Mouse (Mus musculus): ENCODE data around the gene Fmnl3.
A peak's percentile ranks its signal among the peaks of the same experiment; 100 is the strongest.

The Fmnl3 gene

GRCm38 (mm10) chr15:99370259-99370691 lies at the start of gene Fmnl3:
Gene Fmnl3 (minus strand): TSS chr15:99370482.
- peak; percentile 97 for DNase-seq (ENCODE audit: low read depth, low spot score)

- DNase-seq (ENCODE audit: low read depth, low spot score): peak; percentile 62
Observed at GRCm38 (mm10) chr15:99417692-99418271, 47.5 kb upstream of the Fmnl3 start.

- no peak for DNase-seq (ENCODE audit: low read depth, low spot score)
Observed at GRCm38 (mm10) chr15:99416957-99417356, 46.7 kb upstream of the Fmnl3 start.

DNA sequence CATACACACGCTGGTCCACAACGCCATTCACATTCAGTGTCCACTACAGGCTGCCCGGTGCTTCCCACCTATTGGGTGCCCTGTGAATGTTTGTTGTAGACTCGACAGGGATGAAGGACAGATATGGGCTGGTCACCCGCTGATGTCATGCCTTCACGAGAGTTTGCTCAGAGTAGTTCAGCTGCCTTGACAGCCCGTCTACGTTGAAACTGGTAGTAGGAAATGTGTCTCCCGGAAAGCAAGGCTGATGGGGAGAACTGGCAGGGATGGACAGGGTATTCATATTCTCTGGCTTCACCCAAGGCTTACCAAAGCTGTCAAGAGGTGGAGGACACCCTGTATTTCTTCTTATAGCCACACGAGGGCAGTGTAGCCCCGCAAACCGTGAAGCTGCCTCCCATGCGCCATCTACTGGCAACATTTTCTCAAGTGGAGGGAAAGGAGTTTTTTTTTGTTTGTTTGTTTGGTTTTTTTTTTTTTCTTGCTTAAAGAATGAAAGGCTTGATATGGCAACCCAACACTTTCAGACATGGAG lies 46.1 kb upstream of the Fmnl3 start:
- DNase-seq (ENCODE audit: low read depth, low spot score): peak; percentile 92

DNA sequence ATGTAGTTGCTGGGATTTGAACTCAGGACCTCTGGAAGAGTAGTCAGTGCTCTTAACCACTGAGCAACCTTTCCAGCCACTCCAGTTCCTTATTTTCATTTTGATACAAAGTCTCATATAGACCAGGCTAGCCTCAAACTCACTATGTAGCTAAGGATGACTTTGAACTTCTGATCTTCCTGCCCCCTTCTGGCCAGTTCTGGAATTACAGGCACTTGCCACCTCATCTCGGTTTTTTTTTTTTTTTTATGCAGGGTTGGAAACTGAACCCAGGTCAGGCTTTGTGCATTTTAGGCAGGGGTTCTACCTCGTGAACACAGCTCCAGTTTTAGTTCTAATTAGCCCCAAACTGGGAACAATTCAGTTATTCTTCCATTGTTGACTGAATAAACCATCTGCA lies 45.5 kb upstream of the Fmnl3 start:
- peak; percentile 57 for DNase-seq (ENCODE audit: low read depth, low spot score)

DNA sequence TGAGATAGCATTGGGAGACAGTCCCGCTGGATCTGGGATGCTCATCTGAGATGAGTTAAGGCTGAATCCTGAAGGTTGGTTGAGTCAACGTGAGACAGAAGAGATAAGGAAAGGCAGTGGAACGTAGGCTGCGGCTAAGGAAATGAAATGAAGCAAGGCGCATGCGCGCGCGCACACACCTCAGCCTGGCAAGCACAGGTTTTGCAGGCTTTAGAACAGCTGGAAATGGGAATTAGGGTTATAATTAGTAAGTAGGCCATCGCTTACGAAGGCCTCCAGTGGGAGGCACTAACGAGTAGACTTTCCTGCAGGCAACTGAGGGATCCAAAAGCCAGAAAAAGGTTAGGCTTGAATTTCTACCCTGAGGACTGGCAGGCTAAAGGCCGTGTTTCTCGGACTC lies 41.5 kb upstream of the Fmnl3 start:
- DNase-seq (ENCODE audit: low read depth, low spot score): peak; percentile 64

- DNase-seq (ENCODE audit: low read depth, low spot score): no peak
Observed at GRCm38 (mm10) chr15:99408845-99409244, 38.6 kb upstream of the Fmnl3 start.

GRCm38 (mm10) chr15:99406986-99407570 lies 36.8 kb upstream of the Fmnl3 start:
- peak; percentile 65 for DNase-seq (ENCODE audit: low read depth, low spot score)

- DNase-seq (ENCODE audit: low read depth, low spot score): no peak
Observed at GRCm38 (mm10) chr15:99405150-99405549, 34.9 kb upstream of the Fmnl3 start.

DNA sequence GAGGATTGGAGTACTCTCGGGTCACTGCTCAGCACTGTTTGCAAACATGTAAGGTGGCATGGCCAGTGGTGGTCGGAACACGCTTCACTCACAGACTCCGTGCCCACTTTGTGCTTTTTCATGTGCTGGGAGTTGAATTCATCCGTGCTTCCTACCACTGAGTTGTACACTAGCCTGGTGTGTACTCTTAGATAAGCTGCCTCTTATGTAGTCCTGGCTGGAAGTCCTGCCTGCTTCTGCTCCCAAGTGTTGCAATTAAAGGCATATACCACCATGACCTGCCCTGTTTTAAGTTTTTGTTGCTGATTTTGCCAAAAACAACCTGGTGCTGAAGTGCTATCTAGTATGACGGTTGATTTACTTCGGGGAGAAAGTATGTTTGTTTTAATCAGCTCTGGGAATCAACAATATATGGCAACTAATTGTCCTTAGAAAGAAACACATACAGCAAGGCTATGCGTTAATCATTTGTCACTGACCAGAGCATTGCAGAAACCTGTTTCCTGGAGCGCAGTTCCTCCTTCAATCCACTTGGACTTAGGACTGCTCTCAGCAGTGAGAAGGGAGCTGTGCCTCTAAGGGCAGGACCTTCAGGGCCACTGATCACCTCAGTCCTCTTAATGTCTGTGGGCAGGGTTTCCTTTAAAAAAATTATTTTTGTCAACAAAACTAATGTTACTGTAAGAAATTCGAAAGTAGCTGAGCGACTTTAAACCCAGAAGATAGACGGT lies 33.0 kb upstream of the Fmnl3 start:
- no peak for DNase-seq (ENCODE audit: low read depth, low spot score)

DNA sequence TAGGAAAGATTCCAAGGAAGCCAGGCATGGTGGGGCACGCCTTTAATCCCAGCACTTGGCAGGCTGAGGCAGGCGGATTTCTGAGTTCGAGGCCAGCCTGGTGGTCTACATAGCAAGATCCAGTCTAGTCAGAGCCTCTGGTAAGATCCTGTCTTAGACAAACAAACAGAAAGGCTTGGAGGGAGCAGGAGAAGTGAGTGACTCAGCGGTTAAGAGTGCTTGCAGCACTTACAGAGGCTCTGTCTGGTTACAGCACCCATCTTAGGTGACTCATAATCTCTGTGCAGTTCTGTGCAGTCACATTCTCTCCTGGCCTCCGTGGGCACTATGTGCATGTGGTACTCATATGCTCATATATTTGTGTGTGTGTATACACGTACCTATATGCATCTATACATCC lies 30.3 kb upstream of the Fmnl3 start:
- DNase-seq (ENCODE audit: low read depth, low spot score): no peak

DNA sequence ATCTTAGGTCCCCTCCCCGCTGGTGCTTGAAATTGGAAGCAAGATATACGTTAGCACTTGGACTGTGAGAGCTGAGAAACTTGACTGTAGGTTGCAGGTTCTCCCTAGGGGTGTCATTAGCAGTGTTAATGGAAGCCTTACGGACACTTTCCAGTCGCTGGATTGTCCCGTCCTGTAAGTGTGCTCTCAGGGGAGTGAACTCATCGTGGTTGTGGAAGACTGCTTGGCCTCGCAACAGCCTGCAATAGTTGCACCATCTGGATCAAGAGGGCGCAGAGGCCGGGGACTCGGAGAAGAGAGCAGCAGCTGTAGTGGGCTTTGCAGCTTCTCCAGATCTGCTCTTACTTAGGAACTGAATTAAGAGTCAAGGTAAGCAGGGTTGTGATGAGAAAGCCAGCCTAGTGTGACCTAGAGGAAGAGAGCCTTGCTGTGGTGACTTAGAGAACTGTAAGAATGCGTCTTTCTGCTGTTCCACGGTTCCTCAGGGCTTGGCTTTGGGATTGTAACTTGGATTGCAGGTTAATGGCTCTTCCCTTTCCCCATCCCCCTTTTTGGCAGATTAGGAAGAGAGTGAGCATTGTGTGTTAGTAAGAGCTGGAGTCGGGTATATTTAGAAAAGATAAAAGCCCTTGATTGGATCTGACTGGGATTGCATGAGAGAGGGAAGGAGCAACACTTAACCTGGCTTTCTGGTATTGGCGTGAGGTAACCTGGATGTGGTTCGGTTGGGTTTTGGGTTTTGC lies 29.4 kb upstream of the Fmnl3 start:
- DNase-seq (ENCODE audit: low read depth, low spot score): no peak

DNA sequence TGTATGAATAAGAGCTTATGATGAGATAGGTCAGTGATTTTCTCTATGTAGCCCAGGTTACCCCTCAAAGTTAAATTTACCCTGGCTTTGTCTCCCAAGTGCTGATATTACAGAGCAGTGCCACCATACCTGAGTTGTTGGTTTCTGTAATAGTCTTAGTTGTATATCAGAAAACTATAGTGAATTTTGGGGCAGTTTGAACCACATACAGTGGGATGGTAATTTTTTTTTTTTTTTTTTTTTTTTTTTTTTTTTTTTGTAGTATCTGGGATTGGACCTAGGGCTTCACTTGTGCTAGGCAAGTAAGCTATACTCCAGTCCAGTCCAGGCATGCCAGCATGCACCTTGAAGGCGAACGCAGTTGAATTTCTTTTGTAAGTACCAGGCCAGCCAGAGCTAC lies 27.3 kb upstream of the Fmnl3 start:
- no peak for DNase-seq (ENCODE audit: low read depth, low spot score)

- DNase-seq (ENCODE audit: low read depth, low spot score): no peak
Observed at GRCm38 (mm10) chr15:99396875-99397274, 26.6 kb upstream of the Fmnl3 start.

DNA sequence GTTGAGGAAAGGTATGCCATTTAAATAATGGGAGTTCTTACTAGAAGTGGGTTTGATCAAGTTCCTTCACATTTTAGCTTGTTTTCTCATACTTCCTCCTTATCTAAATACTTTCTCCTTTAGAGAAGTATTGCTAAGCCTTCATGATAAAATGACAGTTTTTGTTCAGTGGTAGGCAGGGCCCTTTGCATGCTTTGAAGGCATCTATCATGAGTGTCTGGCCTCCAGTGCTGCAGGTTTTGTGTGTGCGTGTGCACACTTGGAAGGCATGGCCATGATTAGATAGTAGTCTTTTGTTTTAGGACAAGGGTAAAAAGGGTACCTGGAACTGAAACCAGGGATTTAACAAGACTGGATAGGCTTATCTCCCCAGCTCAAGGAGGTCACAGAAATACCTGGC lies 26.2 kb upstream of the Fmnl3 start:
- no peak for DNase-seq (ENCODE audit: low read depth, low spot score)

- peak; percentile 62 for DNase-seq (ENCODE audit: low read depth, low spot score)
Observed at GRCm38 (mm10) chr15:99393386-99394252, 23.3 kb upstream of the Fmnl3 start.

DNA sequence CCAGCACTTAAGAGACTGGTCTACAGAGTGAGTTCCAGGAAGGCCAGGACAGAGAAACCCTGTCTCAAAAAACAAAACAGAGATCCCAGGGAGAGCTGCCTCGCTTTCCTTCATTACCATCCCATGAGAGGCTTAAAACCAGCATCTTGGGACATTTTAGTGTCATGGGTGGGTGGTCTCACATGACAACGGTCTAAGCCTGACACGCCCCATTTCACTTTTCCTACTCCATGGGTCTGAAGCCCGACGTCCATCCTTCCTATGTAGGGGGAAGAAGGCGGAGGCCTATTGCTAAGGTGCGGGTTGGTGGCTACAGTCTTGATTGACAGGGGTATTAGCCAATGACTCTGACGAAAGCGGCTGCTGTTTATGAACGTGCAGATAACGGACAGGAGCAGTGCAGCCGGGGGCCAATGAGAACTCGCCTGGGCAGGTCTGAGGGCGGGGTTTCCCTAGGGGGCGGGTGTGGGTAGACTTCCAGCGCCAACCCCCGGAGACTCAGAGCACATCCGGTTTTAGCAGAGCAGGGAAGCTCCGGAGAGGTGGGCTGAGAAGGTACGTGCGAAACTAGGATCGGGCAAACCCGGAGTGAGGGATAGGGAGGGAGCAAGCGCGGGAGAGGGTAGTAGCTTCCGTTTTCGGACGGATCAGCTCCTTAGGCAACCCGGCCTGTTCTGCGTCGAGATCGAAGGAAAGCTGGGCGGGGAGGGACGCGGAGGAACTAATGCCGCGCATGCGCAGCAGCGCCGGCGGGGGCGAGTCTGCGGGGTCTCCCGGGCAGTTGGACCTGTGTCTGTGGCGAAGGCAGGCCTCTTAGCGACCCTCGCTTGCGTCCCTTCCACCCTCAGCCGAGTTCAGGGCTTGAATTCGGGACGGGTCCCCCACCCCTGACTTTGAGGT lies 22.5 kb upstream of the Fmnl3 start, which contains the start of gene Tmbim6:
Tmbim6 (plus strand) TSS at position 397 of the 900 bp plus-strand sequence.
- peak; percentile 100 for DNase-seq (ENCODE audit: low read depth, low spot score)

DNA sequence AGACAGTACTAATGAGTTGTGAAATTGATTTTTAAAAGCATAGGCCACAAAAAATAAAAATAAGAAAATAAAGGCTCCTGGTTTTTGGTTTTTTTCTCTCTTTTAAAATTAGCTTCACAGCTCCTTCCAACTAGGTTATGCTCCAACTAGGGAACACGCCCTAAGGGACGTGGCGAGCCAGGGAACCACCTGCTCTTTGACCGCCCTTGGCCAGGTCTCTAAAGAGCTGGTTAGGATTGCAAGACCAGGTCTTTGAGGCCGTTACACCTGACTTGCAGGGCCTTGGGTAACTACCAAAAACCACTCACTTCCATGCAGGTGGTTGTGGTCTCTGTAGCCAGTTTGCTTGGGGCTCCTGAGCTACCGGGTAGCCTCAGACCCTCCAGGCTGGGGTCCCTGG lies 21.7 kb upstream of the Fmnl3 start:
- no peak for DNase-seq (ENCODE audit: low read depth, low spot score)

GRCm38 (mm10) chr15:99390472-99391401 lies 20.5 kb upstream of the Fmnl3 start:
- no peak for DNase-seq (ENCODE audit: low read depth, low spot score)

All from ES-CJ7 (cell line).